Mouse (Mus musculus) limb, embryonic 12.5 days (tissue): ENCODE data around the gene Hsph1. TPM values are rescaled to one million over a fixed set of nuclear protein-coding genes. Genes with fewer than 3 reads are reported as not detected.

Experiments
- polyA plus RNA-seq: library from polyadenylated mRNA; unstranded; fragments of >200 nt; fragmentation: Nextera tagmentation; extraction: Ambion mirVana; gene quantifications from 2 replicates; pipeline ENCODE4 v1.2.1, GENCODE M21; 2016

Gene Hsph1
- polyA plus RNA-seq, 1 experiment from 2014 or later: 82.2 TPM

Other genes with a start within 250 kb of the Hsph1 start
- 0.44 and 0.47 TPM in 2 replicates for gene Medag, start 224.6 kb downstream of the Hsph1 start, polyA plus RNA-seq
- 0.14 and 0.38 TPM in 2 replicates for gene Tex26, start 196.7 kb downstream of the Hsph1 start, polyA plus RNA-seq
- gene Wdr95, start 107.7 kb downstream of the Hsph1 start, polyA plus RNA-seq: not detected in 2 replicates
- gene B3glct, start 41.9 kb upstream of the Hsph1 start, polyA plus RNA-seq: 15.1 and 17.8 TPM in 2 replicates